ENCODE assay signal across 7 mouse cellular contexts in the genomic region with DNA sequence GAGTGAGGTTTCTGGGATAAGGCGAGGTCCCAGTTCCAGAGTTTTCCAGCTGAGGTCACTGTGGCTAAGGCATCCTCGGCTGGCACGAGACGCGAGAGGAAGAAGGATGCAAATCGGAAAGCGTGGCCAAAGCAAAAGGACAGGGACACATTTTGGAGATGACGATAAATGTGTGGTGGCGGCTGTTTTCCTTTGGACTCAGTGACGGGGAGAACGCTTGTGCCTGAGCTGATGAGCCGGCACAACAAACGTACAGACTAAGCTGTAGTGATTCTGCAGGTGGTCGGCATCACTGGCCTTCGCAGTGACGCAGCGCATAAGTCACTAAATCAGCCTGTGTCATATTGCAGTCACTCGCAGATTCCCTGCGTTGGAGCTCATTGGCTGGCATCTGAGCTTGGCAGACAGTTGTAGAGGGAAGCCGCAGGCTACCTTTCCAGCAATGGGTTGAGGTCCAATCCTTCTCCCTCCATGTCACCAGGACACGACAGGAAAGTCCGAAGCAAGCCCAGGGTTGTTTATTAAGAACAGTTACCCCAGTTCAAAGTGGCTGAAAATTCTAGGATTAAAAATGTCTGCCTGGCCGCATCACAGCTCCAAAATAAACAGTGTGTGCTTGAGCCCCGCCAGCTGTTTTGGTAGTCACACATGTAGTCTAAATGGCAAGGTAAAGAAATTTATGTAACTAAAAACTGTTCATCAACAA. TPM values are rescaled to one million over a fixed set of nuclear protein-coding genes. Genes with fewer than 3 reads are reported as not detected.
DNase-seq lines count a peak whose midpoint lies in the region; ATAC-seq and TF ChIP-seq lines count a peak whose summit lies in the region.

No protein-coding gene starts in this region.

- intact Hi-C loops in left cerebral cortex, postnatal 4 days (cut with DNase I) = no loop called here

- TF ChIP-seq CTCF in embryonic fibroblast, embryonic 13.5 days (IDR thresholded peaks at IDR 0.05; ENCODE audit: borderline replicate concordance, insufficient read depth, low read length) = peak; percentile 15; the same call in 1 of the 2 replicates

- TF ChIP-seq POLR2A in embryonic fibroblast, embryonic 13.5 days (IDR thresholded peaks at IDR 0.05; ENCODE audit: low read depth, low read length) = no peak

- H3K4me3 ChIP-seq in embryonic fibroblast, embryonic 13.5 days (ENCODE audit: insufficient read depth, low read length) = no peak overlapping the region

- ATAC-seq in megakaryocyte, adult 5-6 weeks (ENCODE audit: poor library complexity, severe bottlenecking) = no peak

- H3K27ac ChIP-seq in embryonic fibroblast, embryonic 13.5 days (ENCODE audit: insufficient read depth, low read length) = no peak overlapping the region

- H3K4me1 ChIP-seq in embryonic fibroblast, embryonic 13.5 days (ENCODE audit: control insufficient read depth, insufficient read depth, low read length) = no peaks in the 10 kb centered on the region

- peak; percentile 12 for DNase-seq in left cerebral cortex, adult 11 months (ENCODE audit: low spot score)
- no peak for DNase-seq in left cerebral cortex, postnatal 4 days
- peak; percentile 56 to 64 for DNase-seq in kidney, postnatal 4 days
- peak; percentile 23 to 29 for DNase-seq in lung, postnatal 4 days
- no peak for DNase-seq in ovary, adult 18-20 months (ENCODE audit: low spot score)

RNA-seq across cellular contexts. Expression of gene Atp5j, which starts 39.7 kb away (rescaled TPM):
- 100 to 1,000 TPM; 264 to 276 TPM for total RNA-seq in left cerebral cortex, postnatal 4 days (2021)
- 264 and 270 TPM in 2 replicates for polyA plus RNA-seq in embryonic fibroblast, embryonic 13.5 days (2011; ENCODE audit: insufficient read length, low read depth, missing spikeins)
- total RNA-seq in megakaryocyte, adult 5-6 weeks (2015) = 340 and 390 TPM in 2 replicates
- 210 and 312 TPM in 2 replicates for total RNA-seq in megakaryocyte, adult 5-6 weeks (2017)

RNA-seq across cellular contexts. Expression of gene Gabpa, which starts 40.4 kb away (rescaled TPM):
- 10 to 100 TPM; 26.1 to 26.7 TPM for total RNA-seq in left cerebral cortex, postnatal 4 days (2021)
- 64.0 and 68.9 TPM in 2 replicates for polyA plus RNA-seq in embryonic fibroblast, embryonic 13.5 days (2011; ENCODE audit: insufficient read length, low read depth, missing spikeins)
- total RNA-seq in megakaryocyte, adult 5-6 weeks (2015) = 65.5 and 73.3 TPM in 2 replicates
- total RNA-seq in megakaryocyte, adult 5-6 weeks (2017) = 75.7 and 80.7 TPM in 2 replicates

Comparison
In these comparisons a context has a peak if more than half of its experiments do, and no peak if none do; other contexts are left out.
1. DNase-seq: peak in left cerebral cortex, adult 11 months (single experiment), kidney, postnatal 4 days (2 of 2) and lung, postnatal 4 days (2 of 2); none in left cerebral cortex, postnatal 4 days (single experiment) and ovary, adult 18-20 months (single experiment).